Mouse (Mus musculus): ENCODE measurements around the gene Ccdc187.

DNA sequence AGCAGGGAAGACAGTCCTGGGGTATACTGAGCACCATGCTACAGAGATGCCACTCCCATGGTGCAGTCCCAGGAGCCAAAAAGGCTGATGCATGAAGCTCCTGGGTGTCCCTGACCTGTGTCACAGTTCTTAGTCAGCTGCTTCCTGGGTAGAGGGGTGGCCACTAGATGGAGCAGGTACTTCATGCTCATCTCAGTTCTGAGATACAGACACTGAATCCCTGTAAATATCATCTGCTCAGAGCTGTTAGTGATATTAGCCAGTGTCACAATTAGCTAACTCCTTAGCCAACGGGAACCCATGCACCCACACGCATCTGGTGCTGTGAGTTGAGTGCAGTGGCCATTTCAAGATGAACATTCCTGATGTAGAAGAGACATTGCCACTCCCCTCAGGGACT, 30.6 kb upstream of the Ccdc187 start:
- no peak for TF ChIP-seq CTCF (IDR thresholded peaks at IDR 0.05; ENCODE audit: extremely low read depth, insufficient read length, insufficient replicate concordance, low read depth, low read length)
- TF ChIP-seq POLR2A (IDR thresholded peaks at IDR 0.05; ENCODE audit: low read depth, low read length), result no peak

Measured in small intestine, adult 2 months (tissue).